Mouse (Mus musculus) right cerebral cortex, postnatal 25 days (tissue): ENCODE data around the gene Hesx1.

Source experiments
- DNase-seq: peaks from one replicate; pipeline ENCODE4 v3.0.0; 2022

Hesx1 gene

DNA sequence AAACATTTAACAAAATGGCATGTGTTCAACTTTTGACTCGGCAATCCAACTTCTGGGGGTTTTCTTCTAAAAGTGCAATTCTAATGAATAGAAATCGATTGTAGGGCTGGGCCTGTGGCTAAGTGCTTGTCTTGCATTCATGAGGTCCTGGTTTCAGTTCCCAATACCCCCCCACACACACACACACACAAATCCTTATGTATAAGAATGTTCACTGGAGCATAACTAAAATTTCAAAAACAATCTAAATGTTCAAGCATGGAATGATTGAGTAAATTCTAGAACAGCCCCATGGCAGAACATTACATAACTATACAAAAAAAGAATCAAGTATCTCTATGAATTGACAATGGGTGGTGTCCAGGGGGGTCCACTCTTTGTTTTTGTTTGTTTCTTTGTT is 23.7 kb downstream of the Hesx1 start:
- DNase-seq, result no peak

DNA sequence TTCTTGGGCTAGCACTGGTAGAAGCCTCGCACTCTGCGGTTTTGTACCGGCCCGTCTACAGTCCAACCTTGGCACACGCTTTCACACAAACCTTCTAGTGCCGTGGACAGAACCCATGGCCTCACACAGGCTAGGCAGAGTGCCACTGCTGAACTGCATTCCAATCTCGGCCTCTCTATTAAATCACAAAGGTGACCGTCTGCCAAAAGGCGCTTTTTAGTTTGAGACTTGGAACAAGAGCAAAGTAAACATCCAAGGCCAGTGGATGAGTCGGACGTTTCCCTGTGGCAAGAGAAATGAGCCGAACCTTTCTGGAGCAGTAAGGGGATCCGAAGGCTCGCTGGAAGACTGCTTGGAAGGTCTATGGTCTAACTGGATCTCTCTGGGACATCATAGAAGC is 25.6 kb downstream of the Hesx1 start:
- no peak for DNase-seq

DNA sequence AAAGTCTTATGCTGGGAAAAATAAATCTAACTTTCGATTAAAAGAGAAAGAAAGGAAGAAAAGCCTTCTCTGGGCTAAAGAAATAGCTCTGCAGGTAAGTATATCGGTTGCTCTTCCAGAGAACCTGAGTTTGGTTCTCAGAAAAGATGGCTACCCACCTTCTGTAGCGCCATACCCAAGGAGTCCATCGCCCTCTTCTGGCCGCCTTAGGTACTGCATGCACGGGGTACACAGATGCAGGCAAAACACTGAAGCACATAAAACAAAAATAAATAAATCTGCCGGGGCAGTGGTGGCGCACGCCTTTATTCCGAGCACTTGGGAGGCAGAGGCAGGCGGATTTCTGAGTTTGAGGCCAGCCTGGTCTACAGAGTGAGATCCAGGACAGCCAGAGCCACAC is 28.7 kb downstream of the Hesx1 start:
- DNase-seq, result no peak

DNA sequence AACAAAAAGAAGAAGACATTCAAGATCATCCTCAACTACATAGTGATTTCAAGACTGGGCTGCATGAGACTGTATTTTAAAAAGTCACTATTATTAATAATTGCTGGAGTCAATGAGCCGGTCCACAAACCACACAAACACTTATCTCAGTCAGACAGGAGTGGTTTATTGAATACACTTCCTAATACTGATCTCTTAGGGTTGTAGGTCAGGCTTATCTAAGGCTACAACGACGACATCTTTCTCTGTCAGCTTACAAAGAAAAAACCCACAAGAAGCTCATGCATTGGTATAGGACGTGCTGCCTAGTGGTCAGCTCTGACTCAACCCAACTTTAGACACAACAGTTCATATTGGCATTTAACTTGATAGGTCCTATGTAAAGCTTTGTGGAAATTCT is 30.4 kb downstream of the Hesx1 start:
- no peak for DNase-seq

DNA sequence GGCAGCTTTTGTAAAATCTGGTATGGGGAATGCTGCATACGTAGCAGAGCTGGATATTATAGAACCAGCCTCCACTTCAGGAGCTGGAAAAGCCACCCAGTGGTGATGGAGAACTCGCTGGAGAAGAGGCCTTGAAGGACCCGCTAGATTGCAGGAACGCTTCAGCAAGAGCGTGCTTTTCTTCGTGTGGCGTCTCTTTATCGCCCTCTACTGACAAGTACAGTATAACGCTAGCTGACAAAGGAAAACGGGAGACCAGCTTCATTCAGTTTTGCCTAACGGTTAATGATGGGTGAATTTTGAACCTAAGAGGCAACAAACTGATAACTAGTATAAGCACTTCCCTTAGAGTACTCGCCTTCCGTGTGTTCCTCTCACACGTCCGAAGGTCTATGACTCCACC is 35.6 kb downstream of the Hesx1 start:
- DNase-seq, result peak; percentile 56

DNA sequence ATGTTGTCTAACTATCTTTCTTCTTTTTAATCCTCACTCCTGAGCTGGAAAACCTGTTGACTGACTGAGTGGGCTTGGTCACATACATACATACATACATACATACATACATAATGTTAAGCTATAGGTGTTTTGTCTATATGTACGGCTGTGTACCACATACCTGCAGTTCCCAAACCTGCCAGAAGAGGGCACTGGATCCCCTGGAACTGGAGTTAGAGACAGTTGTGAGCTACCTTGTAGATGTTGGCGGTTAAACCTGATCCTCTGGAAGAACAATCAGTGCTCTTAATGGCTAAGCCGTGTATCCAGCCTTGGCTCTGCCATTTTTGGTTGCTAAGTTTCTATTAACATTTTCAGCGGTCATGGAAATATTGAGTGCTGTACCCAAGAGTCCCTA is 36.9 kb downstream of the Hesx1 start:
- DNase-seq, result no peak

DNA sequence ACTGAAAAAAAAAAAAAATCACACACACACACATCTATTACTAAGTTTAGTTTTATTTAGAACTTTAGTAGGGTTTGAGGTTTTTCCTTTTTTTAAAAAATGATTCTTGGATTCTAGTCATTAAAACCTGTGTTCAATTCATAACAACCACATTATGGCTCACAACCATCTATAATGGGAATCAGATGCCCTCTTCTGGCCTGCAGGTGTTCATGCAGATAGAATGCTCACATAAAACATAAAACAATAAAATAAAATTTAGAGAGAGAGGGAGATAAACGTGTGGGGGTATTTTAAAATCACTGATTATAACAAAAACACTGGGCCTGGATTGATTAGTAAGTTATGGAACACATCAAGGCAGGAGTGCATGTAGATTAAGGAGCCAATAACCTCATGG is 43.3 kb downstream of the Hesx1 start:
- DNase-seq, result no peak

DNA sequence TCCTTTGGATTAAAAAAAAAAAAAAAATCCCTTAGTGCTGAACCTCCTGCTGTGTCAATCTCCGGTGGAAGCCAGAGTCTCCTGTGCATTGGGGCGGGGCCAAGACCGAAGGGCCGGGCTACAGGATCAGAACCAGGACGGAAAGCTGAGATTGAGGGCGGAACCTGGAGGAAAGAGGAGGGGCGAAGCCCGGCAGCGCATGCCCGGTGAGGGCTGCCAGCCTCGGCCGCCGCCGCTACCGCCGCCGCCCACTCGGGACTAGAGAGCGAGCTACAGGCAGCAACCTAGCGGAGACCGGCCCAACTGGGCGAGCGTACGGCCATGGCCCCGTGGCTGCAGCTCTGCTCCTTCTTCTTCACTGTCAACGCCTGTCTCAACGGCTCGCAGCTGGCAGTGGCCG is 44.6 kb downstream of the Hesx1 start, which contains the start of gene Il17rd:
Gene Il17rd (plus strand): TSS at position 159 of the 400 bp plus-strand sequence.
- DNase-seq, result peak; percentile 85

DNA sequence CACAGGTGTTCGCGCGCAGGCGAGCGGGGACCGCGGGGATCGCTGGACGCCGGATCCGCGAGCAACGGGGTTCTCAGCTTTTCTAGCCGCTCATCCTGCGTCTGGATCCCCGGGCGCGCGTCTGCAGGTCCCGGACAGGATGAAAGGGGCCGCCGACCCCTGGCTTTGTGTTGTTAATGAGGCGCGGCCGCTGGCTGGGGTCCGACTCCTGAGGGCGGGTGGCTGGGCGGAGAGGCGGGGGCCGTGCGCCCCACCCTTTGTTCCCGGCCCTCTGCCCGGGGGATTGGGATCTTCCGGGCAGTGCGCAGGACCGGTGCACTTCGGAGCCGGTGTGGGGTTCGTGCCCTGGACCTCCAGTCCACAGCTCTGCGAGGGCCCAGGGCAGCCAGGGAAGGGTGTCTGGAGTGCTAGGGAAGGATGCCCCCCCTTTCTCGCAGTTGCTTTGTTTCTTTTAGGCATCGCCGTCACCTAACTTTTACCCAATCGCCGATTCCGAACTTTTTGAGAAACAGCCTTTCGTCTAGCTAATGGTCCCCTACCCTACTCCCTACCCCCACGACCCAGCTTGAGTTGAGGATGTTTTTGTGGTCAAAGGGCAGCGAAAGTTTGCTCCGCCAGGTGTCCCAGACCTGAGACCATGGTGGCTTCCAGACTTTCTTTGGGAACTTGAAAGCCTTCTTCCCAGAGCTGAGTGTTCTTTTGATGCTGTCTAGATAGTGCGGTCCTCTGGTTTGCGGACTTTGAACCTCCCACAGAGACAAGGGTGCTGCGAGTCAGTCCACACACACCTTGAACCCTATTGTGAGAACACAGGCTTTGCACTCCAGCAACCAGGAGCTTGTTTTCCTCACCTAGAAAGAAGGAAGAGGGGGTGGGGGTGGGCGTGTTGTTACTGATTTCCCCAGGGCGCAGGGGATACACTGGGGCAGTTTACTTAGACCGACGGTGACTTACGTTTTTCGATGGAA is 45.3 kb downstream of the Hesx1 start:
- no peak for DNase-seq

DNA sequence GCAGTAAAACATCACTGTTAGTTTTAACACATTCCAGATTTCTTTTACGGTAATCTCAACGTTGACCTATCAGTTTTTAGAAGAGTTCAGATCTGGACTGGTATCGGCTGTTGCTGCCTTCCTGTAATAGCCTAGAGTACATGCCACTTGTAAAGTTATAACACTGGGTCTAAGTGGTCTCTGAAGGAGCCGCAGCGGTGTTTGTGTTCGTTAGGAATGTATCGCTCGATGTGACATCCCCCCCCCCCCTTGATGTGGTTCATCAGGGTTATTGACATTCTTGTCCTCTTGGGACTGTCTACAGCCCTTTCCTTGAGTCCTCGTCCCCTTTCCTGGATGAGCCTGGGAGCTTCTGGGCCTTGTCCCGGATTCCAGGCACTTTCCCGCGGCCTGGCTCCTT is 46.2 kb downstream of the Hesx1 start:
- DNase-seq, result no peak

DNA sequence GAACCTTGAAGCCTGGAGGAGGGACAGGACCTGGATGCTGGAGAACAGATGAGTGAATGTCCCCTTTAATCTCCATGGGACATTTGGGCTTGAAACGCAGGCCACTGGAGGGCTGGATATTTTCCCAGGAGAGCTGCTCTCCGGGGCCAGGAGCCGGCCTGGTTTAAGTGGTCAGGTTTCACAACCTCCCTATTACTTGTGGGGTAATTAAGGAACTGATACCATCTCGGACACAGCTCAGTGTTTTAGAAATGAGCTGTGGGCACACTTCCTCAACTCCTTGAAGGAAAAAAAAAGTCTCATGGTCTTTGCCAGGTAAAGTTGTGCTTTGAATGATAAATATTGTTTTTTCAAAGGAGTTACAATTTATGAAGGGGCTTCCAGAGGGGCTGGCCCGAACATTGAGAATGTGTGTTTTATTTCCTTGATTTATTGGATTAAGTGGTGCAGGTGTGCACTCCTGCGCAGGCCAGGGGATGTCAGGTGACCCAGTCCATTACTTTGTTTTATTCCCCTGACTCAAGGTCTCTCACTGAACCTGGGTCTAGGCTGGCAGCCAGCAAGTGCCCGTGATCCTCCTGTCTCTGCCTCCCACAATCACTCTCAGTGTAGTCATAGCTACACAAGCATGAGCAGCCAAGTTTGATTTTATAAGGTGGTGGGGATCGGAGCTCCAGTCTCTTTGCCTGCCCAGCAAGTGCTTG is 48.2 kb downstream of the Hesx1 start:
- no peak for DNase-seq

DNA sequence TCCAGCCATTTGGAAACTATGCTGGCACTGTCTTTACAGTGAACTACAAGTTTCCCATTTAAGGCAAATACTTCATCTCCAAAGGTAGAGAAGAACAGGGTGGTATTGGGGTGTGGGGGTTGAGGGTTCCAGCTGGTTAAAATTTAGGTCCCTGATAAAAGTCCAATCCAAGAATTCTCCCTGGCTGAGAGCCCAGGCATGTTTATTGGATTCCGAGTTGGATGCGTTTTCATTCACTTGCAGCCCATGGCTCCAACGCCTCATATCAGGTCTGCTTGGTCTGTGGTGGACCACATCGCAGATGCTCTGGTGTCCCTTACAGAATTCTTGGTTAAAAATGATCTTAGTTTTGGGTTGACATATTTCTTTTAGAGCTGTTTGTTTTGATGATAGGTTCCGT is 49.2 kb downstream of the Hesx1 start:
- DNase-seq, result no peak

DNA sequence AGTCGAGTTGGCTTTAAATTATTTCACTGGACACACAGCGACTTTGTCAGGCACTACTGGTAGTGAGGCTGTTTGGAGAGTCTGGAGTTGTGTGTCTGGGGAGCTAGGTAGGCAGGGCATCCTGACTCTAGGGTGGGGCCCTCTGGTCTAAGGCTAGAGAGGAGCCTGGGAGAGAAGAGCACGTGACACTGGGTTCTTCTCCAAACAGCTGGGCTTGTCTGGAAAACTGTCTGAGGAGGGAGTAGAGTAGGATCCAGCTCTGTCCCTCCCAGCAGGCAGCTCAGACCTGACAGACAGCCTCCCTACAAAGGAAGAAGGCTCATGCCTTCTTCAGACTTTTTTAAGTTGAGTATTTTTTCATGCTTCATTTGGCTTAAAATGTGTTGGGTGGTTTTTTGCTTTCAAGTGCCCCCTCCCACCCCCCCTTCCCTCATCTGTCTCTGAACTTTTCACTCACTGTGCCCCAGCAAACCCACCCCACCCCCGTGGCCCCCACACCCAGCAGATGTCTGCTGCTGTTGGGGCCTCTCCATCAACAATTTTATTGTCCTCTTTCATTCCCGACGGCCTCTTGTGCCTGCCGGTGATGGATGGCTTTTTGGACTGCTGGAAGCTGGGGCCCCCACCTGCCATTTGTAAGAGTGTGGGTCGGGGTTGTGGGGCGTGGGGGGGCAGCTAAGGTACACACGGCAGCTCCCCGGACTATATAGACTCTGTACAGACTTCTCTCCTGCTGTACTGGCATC is 50.2 kb downstream of the Hesx1 start:
- no peak for DNase-seq

DNA sequence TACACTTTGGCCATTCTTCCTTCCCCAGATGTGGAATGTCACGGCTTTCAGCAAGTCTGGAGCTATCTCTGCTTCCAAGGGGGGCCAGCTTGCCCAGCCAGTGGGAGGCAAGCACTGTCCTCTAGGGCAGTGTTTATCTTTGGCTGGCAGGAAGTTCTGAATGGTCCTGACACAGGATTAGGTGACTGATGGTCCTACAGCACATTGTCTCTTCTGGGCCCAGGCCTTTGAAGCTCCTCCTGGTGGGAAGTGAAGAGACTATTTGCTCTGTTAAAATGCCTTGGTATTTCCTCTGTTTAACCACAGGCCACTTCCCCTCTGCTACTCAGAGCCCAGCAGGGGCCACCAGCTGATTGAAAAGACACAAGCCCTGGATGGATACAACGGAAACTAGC is 50.7 kb downstream of the Hesx1 start:
- DNase-seq, result no peak

DNA sequence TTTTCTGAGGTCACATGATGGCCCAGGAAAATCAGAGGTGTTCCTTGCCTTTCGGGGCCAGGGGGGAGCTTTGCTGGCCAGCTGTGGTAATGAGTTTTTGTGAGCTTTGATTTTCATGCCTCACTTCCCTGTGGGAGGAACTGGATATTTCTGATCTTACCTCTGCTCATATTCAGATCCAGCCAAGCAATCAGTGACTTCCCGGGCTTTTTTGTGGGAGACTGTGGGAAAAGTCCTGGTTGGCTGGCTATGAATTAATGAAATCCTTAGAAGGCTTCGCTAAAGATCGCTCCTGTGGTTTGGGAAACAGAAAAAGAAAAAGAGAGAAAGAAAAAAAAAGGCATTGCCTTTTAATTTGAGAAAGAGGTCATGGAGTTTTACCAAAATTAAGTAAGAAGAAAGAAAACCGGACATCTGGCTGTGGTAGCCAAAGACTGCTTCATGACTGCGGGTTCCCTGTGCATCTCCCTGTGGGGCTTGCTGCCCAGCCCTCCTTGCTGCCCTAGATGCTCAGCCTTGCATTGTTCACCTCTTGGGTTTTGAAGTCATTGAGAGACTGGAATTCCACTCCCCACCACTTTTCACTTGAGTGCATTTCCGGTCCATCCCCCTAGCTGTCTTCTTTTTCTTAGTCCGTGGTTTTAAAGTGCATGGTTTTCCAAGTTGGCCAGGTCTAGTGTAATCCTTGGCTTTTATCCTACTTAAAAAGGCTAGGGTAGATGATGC is 54.2 kb downstream of the Hesx1 start:
- DNase-seq, result no peak

DNA sequence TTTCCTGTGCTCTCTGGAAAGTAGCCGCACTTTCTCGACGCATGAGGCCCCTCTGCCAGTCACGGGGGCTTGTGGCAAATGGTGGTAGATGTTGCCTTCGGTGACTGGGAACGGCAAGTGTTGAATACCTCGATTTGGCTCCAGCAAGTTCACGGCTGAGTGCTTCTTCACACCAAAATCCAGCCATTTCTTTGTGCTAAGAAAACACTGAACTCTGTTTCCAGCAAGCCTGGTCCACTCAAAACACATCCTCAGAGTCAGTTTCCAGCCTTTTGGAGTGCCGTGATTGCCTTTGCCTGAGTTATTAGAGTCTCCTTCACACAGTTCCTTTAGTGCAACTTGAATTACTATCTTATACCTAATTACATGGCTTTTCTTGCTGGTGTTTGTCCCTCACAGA is 55.8 kb downstream of the Hesx1 start:
- no peak for DNase-seq

DNA sequence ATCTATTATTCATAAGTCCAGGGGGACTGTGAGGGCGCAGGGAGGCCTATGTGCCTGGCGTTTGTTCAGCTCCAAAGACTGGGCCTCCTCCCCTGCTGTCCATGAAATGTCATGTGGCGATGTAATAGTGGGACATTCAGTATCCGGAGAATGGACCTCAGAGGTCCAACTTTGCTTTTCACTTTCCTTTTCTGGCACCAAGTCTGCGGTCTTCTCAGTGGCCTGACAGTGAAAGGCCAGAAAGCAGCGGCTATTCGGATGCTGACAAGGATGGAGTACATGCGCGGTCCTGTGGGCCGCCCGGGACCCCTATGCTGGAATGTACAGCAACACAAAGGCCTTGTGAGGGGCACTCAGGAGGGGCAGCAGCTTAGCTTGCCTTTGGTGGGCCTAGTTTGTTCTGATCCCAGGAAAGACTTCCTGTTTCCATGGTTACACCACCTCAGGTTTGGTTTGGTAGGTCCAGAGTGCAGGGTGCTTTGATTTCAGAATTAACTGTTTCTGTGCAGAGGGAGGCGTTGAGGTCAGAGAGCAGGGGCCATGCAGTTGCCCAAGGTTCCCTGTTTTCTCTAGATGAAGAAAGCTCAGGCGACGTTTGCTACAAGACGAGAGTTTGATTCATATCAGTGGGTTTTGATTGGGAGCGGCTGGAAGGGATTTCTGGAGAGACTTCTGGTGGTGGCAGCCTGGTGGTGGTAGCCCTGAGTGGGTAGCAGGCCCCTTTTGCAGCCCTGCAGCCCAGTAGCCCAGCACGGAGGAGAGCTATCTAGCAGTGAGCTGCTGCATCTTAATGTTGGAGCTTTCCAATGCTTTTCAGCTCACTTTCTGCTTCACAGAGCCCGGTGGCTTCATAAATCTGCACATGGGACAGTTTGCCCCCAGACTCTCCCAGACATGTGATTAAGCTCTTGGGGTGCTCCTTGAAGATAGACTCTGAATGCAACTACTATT is 56.6 kb downstream of the Hesx1 start:
- no peak for DNase-seq

DNA sequence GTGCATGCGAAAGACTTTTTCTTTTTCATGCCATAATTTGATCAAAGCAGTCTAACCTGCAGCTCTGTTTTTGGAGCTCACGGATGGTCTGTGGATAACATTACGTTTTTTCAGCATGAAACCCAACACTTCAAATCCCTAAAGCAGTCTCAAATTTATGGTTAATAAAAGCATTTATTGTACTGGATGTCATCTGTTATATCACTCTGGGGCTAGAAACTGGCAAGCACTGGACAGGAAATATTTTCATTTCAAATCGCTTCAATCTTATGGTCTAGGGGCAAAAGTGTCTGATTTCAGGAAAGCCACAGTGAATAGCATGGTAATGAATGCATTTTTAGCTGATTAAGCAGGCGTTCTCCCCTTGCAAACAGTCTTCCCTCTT is 57.3 kb downstream of the Hesx1 start:
- no peak for DNase-seq
